Mouse (Mus musculus) heart, adult 2 months (tissue): ENCODE measurements around the gene Ccr8. TPM values are rescaled to one million over a fixed set of nuclear protein-coding genes. Genes with fewer than 3 reads are reported as not detected.
A peak's percentile ranks its signal among the peaks of the same experiment; 100 is the strongest.

ENCODE experiments used
- DNase-seq, 2 experiments: peaks; one replicate each; pipeline ENCODE4 v3.0.0; 2021
- H3K27ac ChIP-seq: fragments of 200-600 bp; 2 replicates; pipeline ENCODE4 v1.8.1; 2022
- H3K27me3 ChIP-seq: fragments of 200-500 bp; 2 replicates; pipeline ENCODE4 v1.6.1; 2012; ENCODE audit warnings: mild to moderate bottlenecking, low read length, inconsistent platforms, mixed read lengths; ENCODE audit not compliant: control insufficient read depth, insufficient read depth
- H3K36me3 ChIP-seq: fragments of 200-500 bp; 2 replicates; pipeline ENCODE4 v1.6.1; 2012; ENCODE audit warnings: low read length, inconsistent platforms; ENCODE audit not compliant: control insufficient read depth, insufficient read depth
- H3K4me1 ChIP-seq: fragments of 200-500 bp; 2 replicates; pipeline ENCODE4 v1.6.1; 2011; ENCODE audit warnings: low read length; ENCODE audit not compliant: control insufficient read depth, insufficient read depth
- H3K4me3 ChIP-seq: fragments of 200-600 bp; 2 replicates; pipeline ENCODE4 v1.8.1; 2022
- H3K79me2 ChIP-seq: fragments of 200-500 bp; replicated peaks from 2 replicates; pipeline ENCODE4 v1.6.1; 2012; ENCODE audit warnings: mild to moderate bottlenecking, inconsistent platforms, low read length, moderate library complexity, mixed read lengths; ENCODE audit not compliant: control insufficient read depth, insufficient read depth
- H3K9ac ChIP-seq: fragments of 200-500 bp; 2 replicates; pipeline ENCODE4 v1.6.1; 2012; ENCODE audit warnings: low read depth, mild to moderate bottlenecking, control low read depth, inconsistent platforms, low read length, mixed read lengths
- CTCF ChIP-seq: fragments of 200-600 bp; IDR thresholded peaks from 2 replicates; pipeline ENCODE4 v1.8.1; 2022; ENCODE audit warnings: antibody characterized with exemption, mild to moderate bottlenecking, moderate library complexity
- EP300 ChIP-seq: fragments of 200-500 bp; IDR thresholded peaks from 2 replicates; pipeline ENCODE4 v1.6.1; 2011; ENCODE audit warnings: low read depth, low read length, control low read depth; ENCODE audit not compliant: insufficient read depth
- POLR2A ChIP-seq: fragments of 200-500 bp; IDR thresholded peaks from 2 replicates; pipeline ENCODE4 v1.6.1; 2011; ENCODE audit warnings: mild to moderate bottlenecking, low read depth, low read length, control low read depth; ENCODE audit not compliant: insufficient read depth
- WGBS: fragments of 180-500 bp; shearing (Covaris S2); methylation state at CpG from one replicate; pipeline ENCODE4 v1.1.7; 2018; 5-methylcytosine and 5-hydroxymethylcytosine counted together
- intact Hi-C: fragments of 180-260 bp; cut with DNase I; formaldehyde crosslinking; loops from one replicate; pipeline ENCODE4 v1.15.1; 2025
- polyA plus RNA-seq: library from polyadenylated mRNA; depleted of rRNA; stranded (reverse); fragments of >200 nt; gene quantifications from 2 replicates; pipeline ENCODE4 v1.2.3, GENCODE M21; 2012
- total RNA-seq, 2 experiments: library from RNA; stranded (reverse); gene quantifications; 2 replicates each; pipeline ENCODE4 v1.2.3; 2021

Ccr8 gene
- total and polyA plus RNA-seq, 3 experiments, result not detected

DNA sequence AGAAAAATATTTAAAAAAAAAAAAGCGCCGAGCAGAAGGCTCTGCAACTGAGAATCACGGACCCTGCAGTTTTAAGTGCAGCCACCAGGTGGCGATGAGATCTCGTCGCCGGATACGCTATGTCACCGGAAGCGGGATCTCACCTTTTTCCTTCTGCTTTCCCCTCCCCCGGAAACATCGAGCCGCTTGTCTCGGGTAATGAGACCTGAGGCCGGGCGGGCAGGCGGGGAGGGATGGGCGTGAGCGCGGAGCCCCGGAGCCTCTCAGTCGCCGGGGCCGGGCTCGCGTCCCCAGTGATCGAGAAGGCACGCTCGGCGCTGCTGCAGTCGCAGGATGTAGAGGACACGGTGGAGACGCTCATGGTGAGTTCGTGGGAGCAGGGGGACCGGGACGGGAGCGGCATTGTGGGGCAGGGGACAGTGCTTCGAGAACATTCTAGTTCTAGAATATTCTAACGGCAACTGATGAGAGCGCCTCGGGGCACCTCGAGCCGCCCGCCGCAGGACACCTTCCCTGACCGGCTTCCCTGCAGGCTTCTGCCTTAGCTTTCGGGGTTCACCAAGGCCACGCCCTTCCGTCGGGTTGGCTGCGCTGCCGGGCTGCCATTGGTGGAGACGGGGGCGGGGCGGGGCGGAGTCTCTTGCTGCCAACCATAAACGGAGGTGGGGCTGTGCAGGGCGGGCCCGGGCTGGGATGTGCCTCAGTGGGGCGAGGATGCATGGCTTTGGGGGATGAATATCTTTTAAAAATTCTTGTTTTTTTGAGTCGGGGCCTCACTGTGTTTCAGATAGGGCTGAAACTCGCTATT is 18.5 kb downstream of the Ccr8 start, which contains the start of gene Slc25a38:
Gene Slc25a38 (plus strand): TSS at position 164 of the 808 bp plus-strand sequence.
- TF ChIP-seq CTCF (peak; percentile 93), POLR2A (peak; percentile 83), EP300 (peak; percentile 78)
- intact Hi-C loops, result loop anchor here (1.0 kb wide), 1 partner anchor 17 kb away; the partner anchor contains the start of gene Rpsa
- peaks cover 2% of the 10 kb centered on the region; the same call in 1 of the 2 replicates for H3K4me1 ChIP-seq
- no peaks in the 10 kb centered on the region for H3K36me3 ChIP-seq
- no peaks in the 10 kb centered on the region for H3K27me3 ChIP-seq
- 1% methylated on average over 62 of the region's 62 CpGs for WGBS
- peak within 1 kb of the TSS; percentile 86 for H3K9ac ChIP-seq
- peak within 1 kb of the TSS; percentile 99 for H3K4me3 ChIP-seq
- peak within 1 kb of the TSS; percentile 99 for H3K27ac ChIP-seq
- DNase-seq, result peak; percentile 94 to 95
- H3K79me2 ChIP-seq, result peaks cover 6% of the 10 kb centered on the region

DNA sequence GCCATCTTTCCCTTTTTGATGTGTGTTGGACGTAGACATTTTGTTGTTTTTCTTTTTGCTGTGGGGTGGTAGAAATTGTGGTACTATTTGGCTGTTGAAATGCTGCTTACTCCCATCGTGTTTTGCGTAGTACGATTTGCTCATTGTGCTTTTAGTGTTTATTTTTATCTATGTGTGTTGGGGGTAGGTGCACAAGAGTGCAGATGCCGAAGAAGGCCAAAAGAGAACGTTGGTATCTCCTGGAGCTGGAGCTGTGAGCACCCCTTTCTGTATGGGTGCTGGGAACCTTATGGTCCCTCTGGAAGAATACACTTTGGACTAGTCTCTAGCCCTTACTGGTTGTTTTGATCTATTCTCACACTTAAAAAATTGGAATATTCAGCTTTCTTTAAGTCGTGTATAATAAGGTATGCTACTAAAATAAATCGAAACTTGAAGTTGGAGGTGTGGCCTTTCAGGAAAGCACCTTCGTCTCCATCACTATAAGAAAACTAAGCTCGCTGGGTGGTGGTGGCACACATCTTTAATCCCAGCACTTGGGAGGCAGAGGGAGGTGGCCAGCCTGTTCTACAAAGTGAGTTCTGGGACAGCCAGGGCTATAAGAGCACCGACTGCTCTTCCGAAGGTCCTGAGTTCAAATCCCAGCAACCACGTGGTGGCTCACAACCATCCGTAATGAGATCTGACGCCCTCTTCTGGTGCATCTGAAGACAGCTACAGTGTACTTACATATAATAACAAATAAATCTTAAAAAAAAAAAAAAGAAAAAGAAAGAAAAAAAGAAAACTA is 19.4 kb downstream of the Ccr8 start:
- 72% methylated on average over 15 of the region's 15 CpGs for WGBS
- no peak for DNase-seq
- intact Hi-C loops, result no loop called here
- Histone ChIP-seq H3K36me3 (no peaks in the 10 kb centered on the region), H3K27ac (peak overlapping the region; percentile 99), H3K79me2 (peaks cover 6% of the 10 kb centered on the region), H3K9ac (no peak overlapping the region), H3K27me3 (no peaks in the 10 kb centered on the region), H3K4me3 (peak overlapping the region; percentile 99), H3K4me1 (peaks cover 2% of the 10 kb centered on the region; the same call in 1 of the 2 replicates)
- no peak for TF ChIP-seq POLR2A
- no peak for TF ChIP-seq EP300
- no peak for TF ChIP-seq CTCF

DNA sequence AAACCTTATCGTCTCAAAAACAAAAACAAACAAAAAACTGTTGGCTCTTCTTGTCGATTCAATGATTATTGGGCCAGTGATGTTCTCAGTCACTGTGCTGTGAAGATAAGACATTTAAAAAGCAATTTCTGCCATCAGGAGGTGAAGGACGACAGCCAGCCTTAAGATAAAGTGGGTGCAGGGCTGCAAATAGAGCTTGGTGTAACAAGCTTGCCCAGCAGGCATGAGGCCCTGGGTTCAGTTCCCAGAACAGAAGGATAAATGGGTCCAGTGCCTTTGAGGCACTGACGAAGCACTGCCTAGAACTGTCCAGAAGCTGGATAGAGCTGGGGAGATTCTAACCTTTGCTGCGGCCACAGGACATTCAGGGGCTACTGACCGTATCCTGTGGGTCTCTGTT is 20.6 kb downstream of the Ccr8 start:
- H3K27ac ChIP-seq, result no peak overlapping the region
- no peaks in the 10 kb centered on the region for H3K36me3 ChIP-seq
- no peak overlapping the region for H3K9ac ChIP-seq
- no peaks in the 10 kb centered on the region for H3K27me3 ChIP-seq
- H3K4me3 ChIP-seq, result no peak overlapping the region
- no peak for DNase-seq
- 89% methylated on average over 6 of the region's 6 CpGs for WGBS
- intact Hi-C loops, result no loop called here
- H3K79me2 ChIP-seq, result peaks cover 6% of the 10 kb centered on the region
- peaks cover 2% of the 10 kb centered on the region; the same call in 1 of the 2 replicates for H3K4me1 ChIP-seq
- TF ChIP-seq POLR2A, result no peak
- no peak for TF ChIP-seq EP300
- no peak for TF ChIP-seq CTCF

DNA sequence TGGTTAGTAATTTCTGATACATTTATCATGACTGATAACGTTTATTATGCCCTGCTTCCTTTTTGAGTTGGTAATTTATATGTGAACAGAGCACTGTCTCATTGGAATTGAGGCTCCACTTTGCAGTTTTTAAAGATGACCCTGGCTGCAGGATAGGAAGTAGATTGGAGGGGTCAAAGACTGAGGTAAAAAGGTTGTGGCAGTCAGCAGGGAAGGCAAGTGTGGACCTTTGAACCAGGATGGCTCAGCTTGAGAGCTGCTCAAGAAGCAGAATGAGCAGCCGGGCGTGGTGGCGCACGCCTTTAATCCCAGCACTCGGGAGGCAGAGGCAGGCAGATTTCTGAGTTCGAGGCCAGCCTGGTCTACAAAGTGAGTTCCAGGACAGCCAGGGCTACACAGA is 21.5 kb downstream of the Ccr8 start:
- no peak for DNase-seq
- Histone ChIP-seq H3K9ac (no peak overlapping the region), H3K36me3 (no peaks in the 10 kb centered on the region), H3K27ac (no peak overlapping the region), H3K4me3 (no peak overlapping the region), H3K27me3 (no peaks in the 10 kb centered on the region), H3K4me1 (peaks cover 2% of the 10 kb centered on the region; the same call in 1 of the 2 replicates), H3K79me2 (peaks cover 6% of the 10 kb centered on the region)
- no peak for TF ChIP-seq EP300
- no peak for TF ChIP-seq CTCF
- no peak for TF ChIP-seq POLR2A
- intact Hi-C loops, result no loop called here
- WGBS, result 93% methylated on average over 7 of the region's 7 CpGs

GRCm38 (mm10) chr9:120114051-120114788 is 22.3 kb downstream of the Ccr8 start:
- H3K4me3 ChIP-seq, result no peak overlapping the region
- intact Hi-C loops, result no loop called here
- no peaks in the 10 kb centered on the region for H3K36me3 ChIP-seq
- no peak overlapping the region for H3K9ac ChIP-seq
- no peak for DNase-seq
- H3K27ac ChIP-seq, result no peak overlapping the region
- peaks cover 2% of the 10 kb centered on the region; the same call in 1 of the 2 replicates for H3K4me1 ChIP-seq
- no peaks in the 10 kb centered on the region for H3K27me3 ChIP-seq
- TF ChIP-seq CTCF, result no peak
- no peak for TF ChIP-seq POLR2A
- no peak for TF ChIP-seq EP300
- WGBS, result 82% methylated on average over 17 of the region's 17 CpGs
- peaks cover 6% of the 10 kb centered on the region for H3K79me2 ChIP-seq
